Mouse (Mus musculus) heart, embryonic 10.5 days (tissue): ENCODE data around the gene Ppp1r12a. TPM values are rescaled to one million over a fixed set of nuclear protein-coding genes. Genes with fewer than 3 reads are reported as not detected.

Experiments
- polyA plus RNA-seq: library from polyadenylated mRNA; unstranded; fragments of >200 nt; fragmentation: Nextera tagmentation; extraction: Ambion mirVana; gene quantifications from 2 replicates; pipeline ENCODE4 v1.2.1, GENCODE M21; 2016

Ppp1r12a gene
- polyA plus RNA-seq, 1 experiment from 2014 or later, result 110 TPM

Other genes starting within 250 kb of the Ppp1r12a start
- 17.7 and 28.3 TPM in 2 replicates for gene Pawr, start 169.9 kb downstream of the Ppp1r12a start, polyA plus RNA-seq